Mouse (Mus musculus): ENCODE data around the gene Trim56. TPM values are rescaled to one million over a fixed set of nuclear protein-coding genes. Genes with fewer than 3 reads are reported as not detected.

Gene Trim56
- polyA plus RNA-seq, 1 experiment from 2014 or later, result 8.4 TPM

- 80% methylated on average over 8 of the region's 8 CpGs for WGBS
- 0 out of 2 replicates have a peak, but pooled peaks cover 3% of the 10 kb centered on the region for H3K9me3 ChIP-seq (ENCODE audit: control insufficient read depth, low read length)
- H3K27me3 ChIP-seq (ENCODE audit: control insufficient read depth, insufficient read depth, low read length), result no peaks in the 10 kb centered on the region
- peaks cover 6% of the 10 kb centered on the region for H3K36me3 ChIP-seq (ENCODE audit: control insufficient read depth, insufficient read depth, low read length)
- no peak for ATAC-seq (ENCODE audit: insufficient number of reproducible peaks, insufficient read depth, low FRiP score, low read depth)
- no peak overlapping the region for H3K9ac ChIP-seq (ENCODE audit: low read length)
- no peak overlapping the region for H3K4me2 ChIP-seq (ENCODE audit: low read length)
- H3K27ac ChIP-seq (replicated peaks in 1 of 2; ENCODE audit: control insufficient read depth in 1 of 2, insufficient read depth in 1 of 2, low read depth in 2 of 2, low read length in 2 of 2), result no peak overlapping the region
- H3K4me3 ChIP-seq (ENCODE audit: control insufficient read depth in 1 of 2, insufficient read depth in 1 of 2, low read depth in 1 of 2, low read length in 2 of 2), result no peak overlapping the region
- H3K4me1 ChIP-seq (ENCODE audit: control insufficient read depth in 2 of 2, insufficient read depth in 2 of 2, low read length in 2 of 2), result peaks cover 6 to 9% of the 10 kb centered on the region in 2 experiments; a peak in 2 of 4 replicates
These were observed 8.3 kb downstream of the Trim56 start for GRCm38 (mm10) chr5:137107670-137108069.

- Histone ChIP-seq H3K9ac (ENCODE audit: low read length) (no peak overlapping the region), H3K4me3 (ENCODE audit: control insufficient read depth in 1 of 2, insufficient read depth in 1 of 2, low read depth in 1 of 2, low read length in 2 of 2) (no peak overlapping the region), H3K4me1 (ENCODE audit: control insufficient read depth in 2 of 2, insufficient read depth in 2 of 2, low read length in 2 of 2) (peaks cover 6 to 8% of the 10 kb centered on the region in 2 experiments; a peak in 2 of 4 replicates), H3K27me3 (ENCODE audit: control insufficient read depth, insufficient read depth, low read length) (no peaks in the 10 kb centered on the region), H3K36me3 (ENCODE audit: control insufficient read depth, insufficient read depth, low read length) (0 out of 2 replicates have a peak, but pooled peaks cover 3% of the 10 kb centered on the region), H3K4me2 (ENCODE audit: low read length) (peak overlapping the region; percentile 35; the same call in 1 of the 2 replicates), H3K27ac (replicated peaks in 1 of 2; ENCODE audit: control insufficient read depth in 1 of 2, insufficient read depth in 1 of 2, low read depth in 2 of 2, low read length in 2 of 2) (no peak overlapping the region), H3K9me3 (ENCODE audit: control insufficient read depth, low read length) (0 out of 2 replicates have a peak, but pooled peaks cover 3% of the 10 kb centered on the region)
- 4% methylated on average over 6 of the region's 6 CpGs for WGBS
- ATAC-seq (ENCODE audit: insufficient number of reproducible peaks, insufficient read depth, low FRiP score, low read depth), result no peak
These were observed 9.0 kb downstream of the Trim56 start for GRCm38 (mm10) chr5:137107024-137107423.

GRCm38 (mm10) chr5:137106434-137106833 lies 9.6 kb downstream of the Trim56 start:
- Histone ChIP-seq H3K4me1 (ENCODE audit: control insufficient read depth in 2 of 2, insufficient read depth in 2 of 2, low read length in 2 of 2) (peaks cover 6 to 8% of the 10 kb centered on the region in 2 experiments; a peak in 2 of 4 replicates), H3K4me3 (ENCODE audit: control insufficient read depth in 1 of 2, insufficient read depth in 1 of 2, low read depth in 1 of 2, low read length in 2 of 2) (no peak overlapping the region), H3K27me3 (ENCODE audit: control insufficient read depth, insufficient read depth, low read length) (no peaks in the 10 kb centered on the region), H3K36me3 (ENCODE audit: control insufficient read depth, insufficient read depth, low read length) (0 out of 2 replicates have a peak, but pooled peaks cover 3% of the 10 kb centered on the region), H3K27ac (replicated peaks in 1 of 2; ENCODE audit: control insufficient read depth in 1 of 2, insufficient read depth in 1 of 2, low read depth in 2 of 2, low read length in 2 of 2) (no peak overlapping the region), H3K9ac (ENCODE audit: low read length) (0 out of 2 replicates have a peak overlapping the region, but pooled peaks have one; percentile 34), H3K4me2 (ENCODE audit: low read length) (0 out of 2 replicates have a peak overlapping the region, but pooled peaks have one; percentile 35), H3K9me3 (ENCODE audit: control insufficient read depth, low read length) (0 out of 2 replicates have a peak, but pooled peaks cover 3% of the 10 kb centered on the region)
- 68% methylated on average over 4 of the region's 4 CpGs for WGBS
- no peak for ATAC-seq (ENCODE audit: insufficient number of reproducible peaks, insufficient read depth, low FRiP score, low read depth)

- no peaks in the 10 kb centered on the region for H3K36me3 ChIP-seq (ENCODE audit: control insufficient read depth, insufficient read depth, low read length)
- peaks cover 6 to 8% of the 10 kb centered on the region in 2 experiments; a peak in 2 of 4 replicates for H3K4me1 ChIP-seq (ENCODE audit: control insufficient read depth in 2 of 2, insufficient read depth in 2 of 2, low read length in 2 of 2)
- no peak for ATAC-seq (ENCODE audit: insufficient number of reproducible peaks, insufficient read depth, low FRiP score, low read depth)
- H3K27ac ChIP-seq (replicated peaks in 1 of 2; ENCODE audit: control insufficient read depth in 1 of 2, insufficient read depth in 1 of 2, low read depth in 2 of 2, low read length in 2 of 2), result no peak overlapping the region
- H3K4me3 ChIP-seq (ENCODE audit: control insufficient read depth in 1 of 2, insufficient read depth in 1 of 2, low read depth in 1 of 2, low read length in 2 of 2), result no peak overlapping the region
- 83% methylated on average over 2 of the region's 2 CpGs for WGBS
- no peak overlapping the region for H3K4me2 ChIP-seq (ENCODE audit: low read length)
- no peaks in the 10 kb centered on the region for H3K9me3 ChIP-seq (ENCODE audit: control insufficient read depth, low read length)
- H3K27me3 ChIP-seq (ENCODE audit: control insufficient read depth, insufficient read depth, low read length), result no peaks in the 10 kb centered on the region
- no peak overlapping the region for H3K9ac ChIP-seq (ENCODE audit: low read length)
These were observed 12.0 kb downstream of the Trim56 start for GRCm38 (mm10) chr5:137103969-137104368.

- ATAC-seq (ENCODE audit: insufficient number of reproducible peaks, insufficient read depth, low FRiP score, low read depth), result peak; percentile 37
- Histone ChIP-seq H3K27ac (replicated peaks in 1 of 2; ENCODE audit: control insufficient read depth in 1 of 2, insufficient read depth in 1 of 2, low read depth in 2 of 2, low read length in 2 of 2) (no peak overlapping the region), H3K27me3 (ENCODE audit: control insufficient read depth, insufficient read depth, low read length) (no peaks in the 10 kb centered on the region), H3K36me3 (ENCODE audit: control insufficient read depth, insufficient read depth, low read length) (no peaks in the 10 kb centered on the region), H3K4me1 (ENCODE audit: control insufficient read depth in 2 of 2, insufficient read depth in 2 of 2, low read length in 2 of 2) (peaks cover 6 to 8% of the 10 kb centered on the region in 2 experiments; a peak in 2 of 4 replicates), H3K4me2 (ENCODE audit: low read length) (peak overlapping the region; percentile 46), H3K9ac (ENCODE audit: low read length) (peak overlapping the region; percentile 46; the same call in 1 of the 2 replicates), H3K4me3 (ENCODE audit: control insufficient read depth in 1 of 2, insufficient read depth in 1 of 2, low read depth in 1 of 2, low read length in 2 of 2) (no peak overlapping the region), H3K9me3 (ENCODE audit: control insufficient read depth, low read length) (no peaks in the 10 kb centered on the region)
- 46% methylated on average over 28 of the region's 28 CpGs for WGBS
These were observed 13.2 kb downstream of the Trim56 start for GRCm38 (mm10) chr5:137102575-137103522.

GRCm38 (mm10) chr5:137102078-137102477 lies 13.9 kb downstream of the Trim56 start:
- Histone ChIP-seq H3K4me2 (ENCODE audit: low read length) (no peak overlapping the region), H3K9me3 (ENCODE audit: control insufficient read depth, low read length) (no peaks in the 10 kb centered on the region), H3K4me1 (ENCODE audit: control insufficient read depth in 2 of 2, insufficient read depth in 2 of 2, low read length in 2 of 2) (peaks cover 6 to 8% of the 10 kb centered on the region in 2 experiments; a peak in 2 of 4 replicates), H3K27me3 (ENCODE audit: control insufficient read depth, insufficient read depth, low read length) (no peaks in the 10 kb centered on the region), H3K36me3 (ENCODE audit: control insufficient read depth, insufficient read depth, low read length) (no peaks in the 10 kb centered on the region), H3K9ac (ENCODE audit: low read length) (no peak overlapping the region), H3K27ac (replicated peaks in 1 of 2; ENCODE audit: control insufficient read depth in 1 of 2, insufficient read depth in 1 of 2, low read depth in 2 of 2, low read length in 2 of 2) (no peak overlapping the region), H3K4me3 (ENCODE audit: control insufficient read depth in 1 of 2, insufficient read depth in 1 of 2, low read depth in 1 of 2, low read length in 2 of 2) (no peak overlapping the region)
- 71% methylated on average over 10 of the region's 10 CpGs for WGBS
- ATAC-seq (ENCODE audit: insufficient number of reproducible peaks, insufficient read depth, low FRiP score, low read depth), result no peak

GRCm38 (mm10) chr5:137100660-137101059 lies 15.3 kb downstream of the Trim56 start:
- Histone ChIP-seq H3K4me1 (ENCODE audit: control insufficient read depth in 2 of 2, insufficient read depth in 2 of 2, low read length in 2 of 2) (peaks cover 6 to 8% of the 10 kb centered on the region in 2 experiments; a peak in 3 of 4 replicates), H3K4me3 (ENCODE audit: control insufficient read depth in 1 of 2, insufficient read depth in 1 of 2, low read depth in 1 of 2, low read length in 2 of 2) (no peak overlapping the region), H3K9ac (ENCODE audit: low read length) (no peak overlapping the region), H3K27me3 (ENCODE audit: control insufficient read depth, insufficient read depth, low read length) (no peaks in the 10 kb centered on the region), H3K27ac (replicated peaks in 1 of 2; ENCODE audit: control insufficient read depth in 1 of 2, insufficient read depth in 1 of 2, low read depth in 2 of 2, low read length in 2 of 2) (no peak overlapping the region), H3K9me3 (ENCODE audit: control insufficient read depth, low read length) (no peaks in the 10 kb centered on the region), H3K36me3 (ENCODE audit: control insufficient read depth, insufficient read depth, low read length) (no peaks in the 10 kb centered on the region), H3K4me2 (ENCODE audit: low read length) (no peak overlapping the region)
- no peak for ATAC-seq (ENCODE audit: insufficient number of reproducible peaks, insufficient read depth, low FRiP score, low read depth)
- WGBS, result 53% methylated on average over 4 of the region's 4 CpGs
